Mouse (Mus musculus) spleen, postnatal 14 days (tissue): ENCODE measurements around the gene Lsamp.
"Not testable (repeated sequence)": the region's sequence is repeated elsewhere in the genome, so short reads cannot be mapped to it uniquely, and the experiment has no call there.

Experiments
- DNase-seq, 2 experiments: peaks; one replicate each; pipeline ENCODE4 v3.0.0; 2021 to 2022; ENCODE audit warnings: low spot score in 2 of 2

The Lsamp gene

DNA sequence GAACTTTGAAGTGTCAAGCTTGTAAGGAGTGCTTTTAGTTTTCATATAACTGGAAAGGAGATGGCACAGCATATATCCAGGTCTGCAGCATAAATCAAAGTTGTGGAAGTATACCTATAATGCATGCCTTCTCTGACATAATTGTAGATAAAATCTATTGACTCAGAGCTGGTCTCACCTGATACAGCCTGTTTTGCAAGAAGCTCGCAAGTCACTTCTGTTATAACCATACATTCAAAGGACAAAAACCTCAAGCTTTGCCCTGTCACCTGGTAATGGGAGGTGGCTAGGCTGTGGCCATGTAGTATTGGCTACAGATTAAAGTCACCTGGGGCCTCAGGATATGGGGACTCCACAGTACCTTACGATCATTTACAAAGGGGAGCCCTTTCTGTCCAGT, 507.4 kb downstream of the Lsamp start:
- no peak for DNase-seq

- DNase-seq, result no peak
Measured at GRCm38 (mm10) chr16:40504262-40504960, 520.2 kb downstream of the Lsamp start.

- DNase-seq, result no peak
Measured at GRCm38 (mm10) chr16:40509146-40510030, 525.2 kb downstream of the Lsamp start.

- no peak for DNase-seq
Measured at GRCm38 (mm10) chr16:40536754-40537153, 552.6 kb downstream of the Lsamp start.

DNA sequence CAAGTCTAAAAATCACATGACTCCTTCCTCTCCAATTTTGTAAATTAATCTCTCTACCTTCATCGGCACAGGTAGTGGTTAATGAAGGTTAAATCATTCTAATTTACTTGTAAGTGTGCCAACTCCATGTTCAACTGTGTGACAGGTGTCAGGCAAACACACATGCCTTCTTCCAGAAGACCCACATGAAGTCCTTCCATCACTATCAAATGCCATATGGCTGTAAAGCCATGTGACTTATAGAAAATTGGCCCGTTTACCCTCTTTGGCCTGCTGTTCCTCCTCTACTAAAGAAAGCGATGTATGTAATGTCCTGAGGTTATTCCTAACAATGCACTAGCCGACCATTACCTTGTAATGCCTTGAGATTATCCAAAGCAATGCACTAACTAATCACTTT, 565.5 kb downstream of the Lsamp start:
- no peak for DNase-seq

GRCm38 (mm10) chr16:40555608-40556007, 571.4 kb downstream of the Lsamp start:
- no peak for DNase-seq

GRCm38 (mm10) chr16:40557680-40558249, 573.6 kb downstream of the Lsamp start:
- DNase-seq, result no peak

DNA sequence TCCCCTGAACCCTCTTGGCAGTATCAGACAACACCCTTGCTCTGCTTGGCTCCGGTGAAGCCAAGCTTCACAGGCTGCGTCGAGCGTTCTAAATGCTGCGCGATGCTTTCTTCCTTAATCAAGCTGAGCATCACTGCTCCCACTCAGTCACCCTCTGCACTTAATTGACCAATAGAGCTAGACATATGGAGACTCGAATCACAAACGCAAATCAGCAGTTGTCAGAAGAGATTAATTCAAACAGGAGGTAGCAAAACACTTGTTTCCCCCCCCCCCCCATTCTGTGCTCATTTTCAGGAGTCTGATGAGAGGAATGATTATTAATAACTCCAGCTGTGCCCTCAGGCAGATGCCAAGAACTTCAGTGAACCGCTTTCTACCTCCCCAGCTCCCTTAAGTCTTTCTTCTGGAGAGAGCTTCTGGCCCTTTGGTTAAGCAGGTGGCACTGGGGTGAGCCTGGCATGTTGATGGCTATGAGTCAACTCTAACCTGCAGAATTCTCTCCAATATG, 583.3 kb downstream of the Lsamp start:
- no peak for DNase-seq

DNA sequence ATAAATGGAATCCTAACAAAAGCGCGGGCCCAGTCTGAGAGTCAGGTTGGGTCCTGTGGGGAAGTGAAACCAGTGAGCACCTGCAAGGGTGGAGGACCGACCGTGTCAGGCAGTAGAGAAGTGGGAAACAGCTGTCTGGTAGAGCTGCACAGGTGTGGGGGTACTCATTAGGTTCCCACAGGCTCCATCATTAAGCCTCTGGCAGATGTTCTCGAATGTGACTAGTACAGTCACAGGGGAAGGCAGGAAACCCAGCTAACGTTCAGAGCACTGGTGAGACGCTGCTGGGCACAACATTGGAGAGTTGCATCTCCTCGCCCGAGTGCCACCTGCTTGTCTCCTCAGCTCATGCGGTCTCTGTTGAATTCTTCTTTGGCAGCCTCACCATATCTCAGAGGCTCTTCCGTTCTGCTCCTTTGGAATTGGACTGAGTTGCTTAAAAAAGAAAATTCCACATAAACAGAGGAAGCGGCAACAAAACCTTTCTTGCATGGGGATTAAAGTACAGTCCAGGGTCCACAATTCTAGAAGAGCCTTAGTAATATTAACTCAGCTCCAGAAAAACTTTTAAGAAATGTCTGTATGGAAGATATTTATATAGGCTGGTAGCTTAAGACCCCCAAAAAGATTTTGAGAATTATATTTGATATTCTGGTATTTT, 588.1 kb downstream of the Lsamp start:
- no peak for DNase-seq

DNA sequence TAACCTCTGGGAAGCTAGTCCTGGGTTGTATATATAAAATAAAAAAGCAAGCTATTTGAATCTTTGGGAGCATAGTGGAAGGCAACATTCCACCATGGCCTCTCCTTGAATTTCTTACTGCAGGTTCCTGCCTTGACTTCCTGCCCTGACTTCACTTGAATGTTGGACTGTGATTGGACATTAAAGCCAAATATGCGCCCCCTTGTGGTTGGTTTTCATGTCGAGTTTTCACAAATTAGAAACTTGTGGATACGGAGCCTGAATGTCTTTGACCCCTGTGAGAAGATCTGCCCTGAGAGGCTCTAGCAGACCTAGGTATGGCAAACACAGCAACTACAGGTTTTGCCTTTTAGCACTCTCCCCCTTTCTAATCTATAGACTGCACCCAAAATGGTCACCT, 597.9 kb downstream of the Lsamp start:
- DNase-seq, result no peak

DNA sequence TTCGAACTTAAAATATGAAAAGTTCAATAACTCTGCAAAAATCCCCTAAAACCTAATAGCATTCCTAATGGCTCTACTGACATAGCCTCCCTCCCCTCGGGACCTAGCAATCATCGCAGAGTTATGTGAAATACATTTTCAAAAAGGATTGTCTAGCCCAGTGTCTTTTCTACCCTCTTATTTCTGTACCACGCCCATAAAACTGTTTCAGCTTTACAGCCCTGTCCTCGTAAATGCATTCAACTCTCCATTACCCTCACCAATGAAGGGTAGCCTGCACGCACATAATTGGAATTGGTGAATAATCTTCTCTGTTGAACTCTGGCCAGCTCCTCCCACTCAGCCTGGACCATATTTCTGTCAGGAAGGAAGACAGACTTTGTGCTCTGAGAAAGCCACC, 609.0 kb downstream of the Lsamp start:
- DNase-seq, result no peak

- no peak for DNase-seq
Measured at GRCm38 (mm10) chr16:40601431-40602387, 617.5 kb downstream of the Lsamp start.

GRCm38 (mm10) chr16:40607509-40607908, 623.3 kb downstream of the Lsamp start:
- no peak for DNase-seq

GRCm38 (mm10) chr16:40616697-40617096, 632.5 kb downstream of the Lsamp start:
- not testable (repeated sequence) for DNase-seq

DNA sequence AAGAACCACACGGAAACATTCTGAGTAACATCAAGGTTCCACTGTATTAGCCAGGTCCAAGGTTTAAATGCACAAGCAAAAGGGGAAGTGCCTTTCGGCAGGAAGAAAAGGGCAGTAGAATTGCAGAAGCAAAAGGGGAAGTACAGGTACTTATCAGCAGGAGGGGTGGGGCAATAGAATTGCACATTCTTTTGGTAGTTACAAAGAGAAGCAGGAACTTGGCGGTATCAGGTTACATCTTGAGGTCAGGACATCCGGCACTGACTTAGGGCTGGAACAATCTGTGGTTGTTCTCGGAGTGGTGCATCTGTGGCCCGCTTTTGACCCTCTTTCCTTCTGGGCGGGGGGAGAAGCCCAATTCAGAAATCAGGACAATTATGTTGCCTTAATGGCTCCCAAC, 636.9 kb downstream of the Lsamp start:
- not testable (repeated sequence) for DNase-seq

DNA sequence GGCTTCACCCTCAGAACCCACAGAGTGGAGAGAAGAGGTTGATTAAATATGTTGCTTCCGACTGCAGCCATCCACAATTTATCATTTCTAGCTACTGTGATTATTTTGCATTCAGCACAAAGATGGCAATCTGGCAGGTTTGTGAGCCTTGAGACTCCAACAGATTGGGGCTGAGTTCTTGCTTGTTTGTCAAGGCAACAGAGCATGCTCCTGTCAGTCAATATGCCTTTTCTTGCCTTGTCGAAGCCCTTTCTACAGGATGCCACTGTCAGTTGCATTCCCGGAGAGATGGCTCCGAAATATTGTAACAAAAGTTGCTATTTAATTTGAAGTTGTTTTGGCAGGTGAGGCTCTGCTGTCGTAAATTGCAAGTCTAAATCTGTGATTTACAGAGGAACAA, 643.0 kb downstream of the Lsamp start:
- DNase-seq, result no peak

GRCm38 (mm10) chr16:40639621-40640371, 655.6 kb downstream of the Lsamp start:
- no peak for DNase-seq

DNA sequence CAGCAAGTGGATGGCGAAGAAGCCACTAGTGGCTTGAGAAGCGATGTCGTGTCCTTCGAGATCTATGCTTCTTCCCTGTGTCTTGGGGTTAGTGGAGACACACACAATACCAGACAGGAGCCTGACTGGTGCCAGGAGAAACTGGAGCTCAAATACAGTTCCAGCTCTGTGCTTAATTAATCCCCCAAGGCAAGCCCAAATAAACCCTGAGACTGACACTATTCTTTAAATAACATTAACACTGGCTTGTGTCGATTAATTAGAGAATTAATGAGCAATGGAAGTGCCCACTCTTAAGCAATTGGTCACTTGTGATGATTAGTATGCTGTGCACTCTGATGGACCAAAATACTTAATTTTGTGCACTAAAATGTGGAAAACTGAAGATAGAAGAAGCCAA, 668.6 kb downstream of the Lsamp start:
- DNase-seq, result no peak

DNA sequence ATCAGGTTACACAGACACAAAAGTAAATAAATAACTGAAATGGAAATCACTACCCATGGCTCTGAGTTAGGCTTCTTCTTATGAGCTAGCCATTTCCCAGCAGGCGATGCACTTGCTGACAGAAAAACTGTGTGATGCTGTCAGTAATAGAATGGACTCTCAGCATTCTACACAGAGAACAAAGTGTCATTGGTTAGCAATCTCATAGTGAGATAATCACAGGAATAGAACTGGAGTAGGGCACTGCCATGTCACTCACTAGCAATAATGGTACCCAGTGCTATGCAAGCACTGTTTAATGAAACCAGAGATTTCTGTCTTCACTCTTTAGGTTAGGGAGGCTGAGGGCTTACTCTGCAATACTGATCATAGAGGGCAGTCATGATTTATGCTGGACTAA, 669.3 kb downstream of the Lsamp start:
- DNase-seq, result no peak

GRCm38 (mm10) chr16:40656347-40656746, 672.2 kb downstream of the Lsamp start:
- no peak for DNase-seq
